Mouse (Mus musculus): ENCODE data around the gene Bbs10. TPM values are rescaled to one million over a fixed set of nuclear protein-coding genes. Genes with fewer than 3 reads are reported as not detected.

Bbs10 gene
- polyA plus RNA-seq, 1 experiment from 2014 or later, result 4.3 TPM

DNA sequence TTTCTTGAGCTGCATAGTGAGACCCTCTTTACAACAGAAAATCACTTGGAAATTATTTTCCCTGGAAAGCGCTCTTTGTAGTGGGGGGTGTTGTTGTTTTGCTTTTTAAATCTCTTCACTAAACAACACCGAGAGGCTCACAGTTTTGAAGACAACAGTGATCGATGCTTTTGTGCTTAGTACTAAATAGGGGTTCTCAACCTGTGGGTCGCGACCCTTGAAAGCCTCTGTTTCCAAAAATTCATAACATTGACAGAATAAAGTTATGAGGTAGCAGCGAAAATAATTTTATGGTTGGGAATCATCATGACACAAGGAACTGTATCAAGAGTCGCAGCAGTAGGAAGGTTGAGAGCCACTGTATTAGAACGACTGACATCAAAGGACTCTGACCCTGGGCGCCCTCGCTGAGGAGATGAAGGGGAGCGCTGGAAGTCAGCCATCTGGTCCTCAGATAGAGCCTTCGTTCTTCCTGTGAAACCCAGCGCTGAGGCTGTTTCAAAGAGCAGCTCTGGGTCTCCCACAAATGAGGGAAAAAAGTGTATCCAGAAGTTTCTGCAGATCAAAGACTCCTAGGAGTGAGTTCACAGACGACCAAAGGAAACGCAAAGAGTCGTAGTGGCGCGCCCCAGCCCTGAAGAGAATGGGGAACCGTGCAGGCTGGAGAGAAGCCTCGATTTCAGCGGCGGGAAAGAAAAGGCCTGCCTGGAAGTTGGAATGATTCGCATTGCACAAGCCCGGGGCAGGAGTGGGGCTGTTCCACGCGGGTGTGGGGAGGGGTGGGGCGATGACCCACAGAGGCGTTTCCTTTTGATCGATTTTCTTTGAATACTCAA is 37.3 kb downstream of the Bbs10 start:
- ATAC-seq (replicated peaks; ENCODE audit: low FRiP score) (0 out of 2 replicates have a peak, but pooled peaks have one; percentile 29), DNase-seq (ENCODE audit: low spot score) (peak; percentile 39)
- H3K27me3 ChIP-seq (replicated peaks; ENCODE audit: control insufficient read depth, insufficient read depth, low read length), result no peaks in the 10 kb centered on the region
- 18% methylated on average over 29 of the region's 29 CpGs for WGBS
- H3K9ac ChIP-seq (ENCODE audit: low read depth, low read length), result no peak overlapping the region
- H3K4me2 ChIP-seq, result peak overlapping the region; percentile 47
- no peaks in the 10 kb centered on the region for H3K4me1 ChIP-seq (replicated peaks; ENCODE audit: control insufficient read depth, insufficient read depth, low read length)
- no peaks in the 10 kb centered on the region for H3K9me3 ChIP-seq (ENCODE audit: control insufficient read depth, low read length)
- no peak overlapping the region for H3K27ac ChIP-seq (ENCODE audit: low read depth, low read length)
- H3K4me3 ChIP-seq (ENCODE audit: low read depth, low read length), result peak overlapping the region; percentile 22; the same call in 1 of the 2 replicates
- no peaks in the 10 kb centered on the region for H3K36me3 ChIP-seq (ENCODE audit: control insufficient read depth, insufficient read depth, low read length)

DNA sequence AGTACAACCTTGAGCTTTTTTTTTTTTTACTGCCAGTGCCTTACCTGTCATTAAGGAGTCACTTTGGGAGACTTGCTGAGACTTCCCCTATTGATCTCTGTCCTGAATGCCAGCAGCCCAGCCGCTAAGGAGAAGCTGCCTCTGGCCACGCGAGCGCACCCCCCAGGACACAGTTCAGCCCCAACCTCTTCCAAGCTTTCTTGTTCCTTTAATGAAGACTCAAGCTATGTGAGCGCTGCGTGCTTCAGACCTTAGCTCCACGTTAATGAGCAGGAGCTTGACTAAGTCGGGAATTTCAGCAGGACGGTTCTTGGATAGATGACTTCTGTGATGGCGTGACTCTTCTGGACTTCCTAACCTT is 37.9 kb downstream of the Bbs10 start:
- ATAC-seq (replicated peaks; ENCODE audit: low FRiP score), result no peak; the same call in 1 of the 2 replicates
- 11% methylated on average over 10 of the region's 10 CpGs for WGBS
- Histone ChIP-seq H3K9me3 (ENCODE audit: control insufficient read depth, low read length) (no peaks in the 10 kb centered on the region), H3K27ac (ENCODE audit: low read depth, low read length) (no peak overlapping the region), H3K4me2 (peak overlapping the region; percentile 47), H3K4me1 (replicated peaks; ENCODE audit: control insufficient read depth, insufficient read depth, low read length) (no peaks in the 10 kb centered on the region), H3K36me3 (ENCODE audit: control insufficient read depth, insufficient read depth, low read length) (no peaks in the 10 kb centered on the region), H3K4me3 (ENCODE audit: low read depth, low read length) (no peak overlapping the region), H3K9ac (ENCODE audit: low read depth, low read length) (no peak overlapping the region), H3K27me3 (replicated peaks; ENCODE audit: control insufficient read depth, insufficient read depth, low read length) (no peaks in the 10 kb centered on the region)
- DNase-seq (ENCODE audit: low spot score), result peak; percentile 37

DNA sequence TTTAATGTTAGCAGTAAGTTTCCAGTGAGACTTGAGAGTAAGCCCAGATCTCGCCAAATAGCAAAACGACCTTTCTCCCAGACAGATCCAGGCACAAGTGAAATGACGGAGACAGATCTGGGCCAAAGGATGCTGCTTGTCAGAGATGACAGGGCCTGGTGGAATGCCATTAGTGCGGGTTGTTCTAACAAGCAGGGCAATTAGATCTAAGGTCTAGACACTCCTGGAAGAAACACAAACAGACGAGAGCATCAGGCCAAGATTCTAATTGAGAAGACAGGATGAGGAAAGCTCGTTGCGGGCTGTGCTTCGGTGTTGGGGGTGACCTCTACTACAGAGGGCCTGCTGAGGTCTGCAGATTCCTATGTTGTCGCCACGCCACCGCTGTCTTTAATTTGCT is 40.8 kb downstream of the Bbs10 start:
- no peak for DNase-seq (ENCODE audit: low spot score)
- ATAC-seq (replicated peaks; ENCODE audit: low FRiP score), result no peak
- Histone ChIP-seq H3K9ac (ENCODE audit: low read depth, low read length) (no peak overlapping the region), H3K36me3 (ENCODE audit: control insufficient read depth, insufficient read depth, low read length) (no peaks in the 10 kb centered on the region), H3K4me1 (replicated peaks; ENCODE audit: control insufficient read depth, insufficient read depth, low read length) (no peaks in the 10 kb centered on the region), H3K4me2 (no peak overlapping the region), H3K27ac (ENCODE audit: low read depth, low read length) (no peak overlapping the region), H3K9me3 (ENCODE audit: control insufficient read depth, low read length) (no peaks in the 10 kb centered on the region), H3K27me3 (replicated peaks; ENCODE audit: control insufficient read depth, insufficient read depth, low read length) (no peaks in the 10 kb centered on the region), H3K4me3 (ENCODE audit: low read depth, low read length) (no peak overlapping the region)
- 74% methylated on average over 11 of the region's 11 CpGs for WGBS

DNA sequence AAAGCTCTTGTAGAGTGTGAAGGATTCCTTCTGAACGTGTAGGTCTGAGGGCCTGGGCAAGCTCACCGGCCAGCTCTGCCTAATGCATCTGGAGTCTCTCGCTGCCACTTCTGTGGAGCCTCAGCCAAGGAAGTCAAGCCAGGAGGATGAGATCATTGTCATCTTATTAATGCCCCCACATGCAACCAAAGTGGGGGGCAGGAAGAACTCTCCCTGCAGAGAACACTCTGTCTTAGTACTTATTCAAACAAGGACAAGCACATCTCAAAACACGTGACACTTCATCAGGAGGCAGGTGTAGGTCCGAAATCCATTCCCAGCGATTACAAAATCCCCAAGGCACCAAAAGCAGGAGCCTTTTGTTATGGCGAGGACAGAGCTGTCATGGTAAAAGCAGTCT is 43.3 kb downstream of the Bbs10 start:
- Histone ChIP-seq H3K27me3 (replicated peaks; ENCODE audit: control insufficient read depth, insufficient read depth, low read length) (no peaks in the 10 kb centered on the region), H3K27ac (ENCODE audit: low read depth, low read length) (no peak overlapping the region), H3K36me3 (ENCODE audit: control insufficient read depth, insufficient read depth, low read length) (no peaks in the 10 kb centered on the region), H3K4me1 (replicated peaks; ENCODE audit: control insufficient read depth, insufficient read depth, low read length) (no peaks in the 10 kb centered on the region), H3K4me3 (ENCODE audit: low read depth, low read length) (no peak overlapping the region), H3K9me3 (ENCODE audit: control insufficient read depth, low read length) (no peaks in the 10 kb centered on the region), H3K4me2 (no peak overlapping the region), H3K9ac (ENCODE audit: low read depth, low read length) (no peak overlapping the region)
- no peak for ATAC-seq (replicated peaks; ENCODE audit: low FRiP score)
- WGBS, result 75% methylated on average over 7 of the region's 7 CpGs
- no peak for DNase-seq (ENCODE audit: low spot score)

DNA sequence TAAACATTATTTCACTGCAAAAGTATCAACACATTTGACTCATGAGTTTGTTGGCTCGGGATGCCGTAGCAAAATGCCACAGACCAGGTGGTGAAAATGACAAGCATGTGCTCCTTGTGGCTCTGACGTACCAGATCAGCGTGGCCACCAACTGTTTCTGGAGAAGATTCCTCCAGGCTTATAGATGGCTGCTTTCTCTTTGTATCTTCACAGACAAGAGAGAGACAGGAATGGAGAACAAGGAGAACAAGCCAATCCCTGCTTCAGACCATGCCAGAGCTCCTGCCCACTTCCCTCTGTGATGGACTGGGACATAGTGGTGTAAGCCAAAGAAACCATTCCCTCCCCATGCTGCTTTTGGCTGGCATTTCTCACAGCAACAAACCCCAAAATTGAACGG is 45.1 kb downstream of the Bbs10 start:
- no peaks in the 10 kb centered on the region for H3K4me1 ChIP-seq (replicated peaks; ENCODE audit: control insufficient read depth, insufficient read depth, low read length)
- no peaks in the 10 kb centered on the region for H3K9me3 ChIP-seq (ENCODE audit: control insufficient read depth, low read length)
- ATAC-seq (replicated peaks; ENCODE audit: low FRiP score), result no peak
- no peaks in the 10 kb centered on the region for H3K36me3 ChIP-seq (ENCODE audit: control insufficient read depth, insufficient read depth, low read length)
- H3K4me3 ChIP-seq (ENCODE audit: low read depth, low read length), result no peak overlapping the region
- no peaks in the 10 kb centered on the region for H3K27me3 ChIP-seq (replicated peaks; ENCODE audit: control insufficient read depth, insufficient read depth, low read length)
- DNase-seq (ENCODE audit: low spot score), result no peak
- H3K27ac ChIP-seq (ENCODE audit: low read depth, low read length), result no peak overlapping the region
- whole genome bisulfite sequencing, result 81% methylated on average over 5 of the region's 5 CpGs
- H3K9ac ChIP-seq (ENCODE audit: low read depth, low read length), result no peak overlapping the region
- H3K4me2 ChIP-seq, result no peak overlapping the region

DNA sequence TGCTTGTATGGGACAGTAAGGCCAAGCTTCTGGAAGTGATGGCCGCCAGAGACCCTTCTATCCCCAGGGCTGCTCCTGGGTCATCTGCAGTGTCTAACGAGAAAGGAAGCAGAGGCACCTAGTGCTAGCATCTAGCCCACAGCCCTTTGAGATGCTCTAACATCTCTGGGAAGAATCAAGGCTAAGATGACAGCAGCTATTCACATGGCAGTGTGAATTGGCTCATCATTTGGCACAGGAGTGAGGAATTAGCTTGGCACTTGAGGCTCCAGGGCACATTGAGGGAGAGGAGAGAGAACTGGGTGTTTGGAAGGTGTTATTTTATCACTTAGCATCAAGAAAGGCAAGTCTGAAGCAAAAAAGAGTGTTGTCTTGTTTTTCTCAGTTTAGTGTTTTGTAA is 49.8 kb downstream of the Bbs10 start:
- Histone ChIP-seq H3K9ac (ENCODE audit: low read depth, low read length) (no peak overlapping the region), H3K36me3 (ENCODE audit: control insufficient read depth, insufficient read depth, low read length) (no peaks in the 10 kb centered on the region)
- no peak for ATAC-seq (replicated peaks; ENCODE audit: low FRiP score)

More for the DNA sequence above, 49.8 kb downstream of the Bbs10 start:
- DNase-seq (ENCODE audit: low spot score), result no peak
- 59% methylated on average over 2 of the region's 2 CpGs for WGBS
- no peaks in the 10 kb centered on the region for H3K9me3 ChIP-seq (ENCODE audit: control insufficient read depth, low read length)
- no peak overlapping the region for H3K4me2 ChIP-seq
- H3K27ac ChIP-seq (ENCODE audit: low read depth, low read length), result no peak overlapping the region
- no peak overlapping the region for H3K4me3 ChIP-seq (ENCODE audit: low read depth, low read length)
- no peaks in the 10 kb centered on the region for H3K27me3 ChIP-seq (replicated peaks; ENCODE audit: control insufficient read depth, insufficient read depth, low read length)
- no peaks in the 10 kb centered on the region for H3K4me1 ChIP-seq (replicated peaks; ENCODE audit: control insufficient read depth, insufficient read depth, low read length)

Other genes starting within 250 kb of the Bbs10 start
- 10.9 and 11.2 TPM in 2 replicates for gene Osbpl8, start 133.9 kb upstream of the Bbs10 start, polyA plus RNA-seq (2014; fragmentation: Nextera tagmentation; extraction: Ambion mirVana)
- gene Nap1l1, start 174.5 kb downstream of the Bbs10 start, polyA plus RNA-seq (2014; fragmentation: Nextera tagmentation; extraction: Ambion mirVana), result 313 and 324 TPM in 2 replicates
- 15.8 and 16.1 TPM in 2 replicates for gene Phlda1, start 207.6 kb downstream of the Bbs10 start, polyA plus RNA-seq (2014; fragmentation: Nextera tagmentation; extraction: Ambion mirVana)